Mouse (Mus musculus): ENCODE measurements around the gene Psmd5. TPM values are rescaled to one million over a fixed set of nuclear protein-coding genes. Genes with fewer than 3 reads are reported as not detected.

Gene Psmd5
- 138 and 147 TPM in 2 replicates for polyA plus RNA-seq (2014; fragmentation: Nextera tagmentation; extraction: Ambion mirVana)

DNA sequence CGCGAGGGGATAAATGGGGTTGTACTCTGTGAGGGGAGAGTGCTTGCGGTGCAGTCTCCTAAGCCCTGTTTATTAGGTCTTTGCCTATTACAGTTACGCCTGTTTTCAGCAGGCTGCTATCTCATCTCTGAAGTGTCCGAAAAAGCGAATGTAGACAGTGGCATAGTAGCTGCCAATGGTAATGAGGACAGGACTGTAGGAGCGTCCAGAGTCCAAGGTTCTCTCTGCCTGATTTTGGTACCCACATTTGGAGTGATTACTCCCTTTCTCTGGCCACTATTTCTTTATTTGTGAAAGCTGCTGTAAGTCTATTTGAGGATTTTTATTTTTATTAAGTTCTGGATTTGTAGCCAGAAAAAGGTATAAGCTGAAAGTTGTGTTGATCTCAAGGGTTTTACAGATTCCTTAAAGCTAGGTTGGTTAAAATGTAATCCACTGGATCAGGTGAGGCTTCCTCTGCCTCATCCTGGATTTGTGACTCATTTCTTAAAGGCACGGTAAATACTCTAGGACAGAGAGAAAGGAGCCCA lies at the start of gene Psmd5:
Psmd5 (minus strand) TSS at position 153 of the 530 bp plus-strand sequence.
- H3K9ac ChIP-seq (ENCODE audit: low read depth, low read length), result peak within 1 kb of the TSS; percentile 18; the same call in 1 of the 2 replicates
- H3K36me3 ChIP-seq (ENCODE audit: control insufficient read depth, insufficient read depth, low read length), result no peaks in the 10 kb centered on the region
- ATAC-seq (replicated peaks; ENCODE audit: low FRiP score) (no peak), DNase-seq (ENCODE audit: low spot score) (no peak)
- peaks cover 12% of the 10 kb centered on the region for H3K27me3 ChIP-seq (replicated peaks; ENCODE audit: control insufficient read depth, insufficient read depth, low read length)
- peak within 1 kb of the TSS; percentile 52 for H3K4me2 ChIP-seq
- H3K4me1 ChIP-seq (replicated peaks; ENCODE audit: control insufficient read depth, insufficient read depth, low read length), result peaks cover 5% of the 10 kb centered on the region
- H3K4me3 ChIP-seq (ENCODE audit: low read depth, low read length), result peak within 1 kb of the TSS; percentile 39
- no peaks in the 10 kb centered on the region for H3K9me3 ChIP-seq (ENCODE audit: control insufficient read depth, low read length)
- peak within 1 kb of the TSS; percentile 32; the same call in 1 of the 2 replicates for H3K27ac ChIP-seq (ENCODE audit: low read depth, low read length)
- WGBS, result 20% methylated on average over 8 of the region's 8 CpGs

GRCm38 (mm10) chr2:34922729-34923128 lies 48.0 kb upstream of the Psmd5 start:
- H3K4me1 ChIP-seq (replicated peaks; ENCODE audit: control insufficient read depth, insufficient read depth, low read length), result no peaks in the 10 kb centered on the region
- WGBS, result 10% methylated on average over 2 of the region's 2 CpGs
- no peaks in the 10 kb centered on the region for H3K36me3 ChIP-seq (ENCODE audit: control insufficient read depth, insufficient read depth, low read length)
- DNase-seq (ENCODE audit: low spot score) (no peak), ATAC-seq (replicated peaks; ENCODE audit: low FRiP score) (no peak)
- no peaks in the 10 kb centered on the region for H3K9me3 ChIP-seq (ENCODE audit: control insufficient read depth, low read length)
- H3K27ac ChIP-seq (ENCODE audit: low read depth, low read length), result no peak overlapping the region
- no peak overlapping the region for H3K4me2 ChIP-seq
- H3K9ac ChIP-seq (ENCODE audit: low read depth, low read length), result no peak overlapping the region
- no peaks in the 10 kb centered on the region for H3K27me3 ChIP-seq (replicated peaks; ENCODE audit: control insufficient read depth, insufficient read depth, low read length)
- no peak overlapping the region for H3K4me3 ChIP-seq (ENCODE audit: low read depth, low read length)

DNA sequence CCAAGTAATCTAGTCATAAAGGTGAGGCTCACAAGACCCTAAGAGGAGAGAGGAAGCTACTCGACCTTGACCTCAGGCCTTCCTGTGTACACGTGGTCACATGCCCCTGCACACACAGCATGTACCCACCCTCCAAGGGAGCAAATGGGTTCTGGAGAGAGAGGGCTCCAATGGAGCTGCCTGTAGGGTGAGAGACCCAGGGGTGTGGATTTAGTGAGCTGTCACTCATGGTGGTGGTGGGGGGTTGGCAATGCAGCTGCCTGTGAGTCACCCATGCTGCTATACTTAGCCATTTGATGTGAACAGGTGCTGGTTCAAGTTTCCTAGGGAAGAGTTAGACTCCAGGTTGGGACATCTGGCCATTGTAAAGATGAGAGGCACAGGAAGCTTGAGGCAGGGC lies 45.4 kb upstream of the Psmd5 start:
- Histone ChIP-seq H3K4me1 (replicated peaks; ENCODE audit: control insufficient read depth, insufficient read depth, low read length) (no peaks in the 10 kb centered on the region; the same call in 1 of the 2 replicates), H3K4me2 (no peak overlapping the region), H3K9me3 (ENCODE audit: control insufficient read depth, low read length) (no peaks in the 10 kb centered on the region), H3K27ac (ENCODE audit: low read depth, low read length) (no peak overlapping the region), H3K9ac (ENCODE audit: low read depth, low read length) (no peak overlapping the region), H3K27me3 (replicated peaks; ENCODE audit: control insufficient read depth, insufficient read depth, low read length) (peaks cover under 1% of the 10 kb centered on the region; the same call in 1 of the 2 replicates), H3K4me3 (ENCODE audit: low read depth, low read length) (no peak overlapping the region), H3K36me3 (ENCODE audit: control insufficient read depth, insufficient read depth, low read length) (no peaks in the 10 kb centered on the region)
- 36% methylated on average over 2 of the region's 2 CpGs for WGBS
- ATAC-seq (replicated peaks; ENCODE audit: low FRiP score) (no peak), DNase-seq (ENCODE audit: low spot score) (no peak)

DNA sequence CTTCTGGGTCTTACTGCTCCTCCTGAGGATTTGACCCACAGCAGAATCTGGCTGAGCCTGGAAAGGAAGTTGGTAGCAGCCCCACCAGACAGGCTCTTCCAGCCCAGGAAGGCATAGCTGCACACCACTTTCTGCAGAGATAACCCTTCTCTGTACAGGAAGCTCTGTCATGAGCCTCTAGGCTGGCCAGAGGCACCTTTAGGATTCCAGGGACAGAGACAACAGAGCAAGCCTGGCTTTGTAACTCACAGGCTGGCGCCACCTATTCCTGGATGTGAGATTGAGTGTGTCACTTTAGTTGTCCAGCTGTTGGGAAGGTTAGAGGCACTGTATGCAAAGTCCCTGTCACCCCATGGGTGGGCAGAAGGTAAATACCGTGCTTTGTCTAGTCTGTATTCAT lies 40.3 kb upstream of the Psmd5 start:
- Histone ChIP-seq H3K27ac (ENCODE audit: low read depth, low read length) (peak overlapping the region; percentile 28; the same call in 1 of the 2 replicates), H3K4me1 (replicated peaks; ENCODE audit: control insufficient read depth, insufficient read depth, low read length) (peaks cover 10% of the 10 kb centered on the region), H3K9me3 (ENCODE audit: control insufficient read depth, low read length) (no peaks in the 10 kb centered on the region), H3K4me3 (ENCODE audit: low read depth, low read length) (no peak overlapping the region), H3K9ac (ENCODE audit: low read depth, low read length) (no peak overlapping the region), H3K27me3 (replicated peaks; ENCODE audit: control insufficient read depth, insufficient read depth, low read length) (peaks cover 30% of the 10 kb centered on the region), H3K4me2 (no peak overlapping the region), H3K36me3 (ENCODE audit: control insufficient read depth, insufficient read depth, low read length) (no peaks in the 10 kb centered on the region)
- 60% methylated on average over 2 of the region's 2 CpGs for WGBS
- no peak for DNase-seq (ENCODE audit: low spot score)
- no peak for ATAC-seq (replicated peaks; ENCODE audit: low FRiP score)

GRCm38 (mm10) chr2:34914823-34915082 lies 40.0 kb upstream of the Psmd5 start:
- no peak for DNase-seq (ENCODE audit: low spot score)
- Histone ChIP-seq H3K36me3 (ENCODE audit: control insufficient read depth, insufficient read depth, low read length) (no peaks in the 10 kb centered on the region), H3K4me3 (ENCODE audit: low read depth, low read length) (no peak overlapping the region), H3K27ac (ENCODE audit: low read depth, low read length) (peak overlapping the region; percentile 28; the same call in 1 of the 2 replicates), H3K9ac (ENCODE audit: low read depth, low read length) (no peak overlapping the region), H3K4me2 (peak overlapping the region; percentile 85), H3K27me3 (replicated peaks; ENCODE audit: control insufficient read depth, insufficient read depth, low read length) (peaks cover 30% of the 10 kb centered on the region), H3K9me3 (ENCODE audit: control insufficient read depth, low read length) (no peaks in the 10 kb centered on the region), H3K4me1 (replicated peaks; ENCODE audit: control insufficient read depth, insufficient read depth, low read length) (peaks cover 10% of the 10 kb centered on the region)
- 24% methylated on average over 2 of the region's 2 CpGs for WGBS
- ATAC-seq (replicated peaks; ENCODE audit: low FRiP score), result 0 out of 2 replicates have a peak, but pooled peaks have one; percentile 2

GRCm38 (mm10) chr2:34914069-34914822 lies 39.5 kb upstream of the Psmd5 start:
- peak; percentile 64 for ATAC-seq (replicated peaks; ENCODE audit: low FRiP score)
- 3% methylated on average over 41 of the region's 50 CpGs for WGBS
- Histone ChIP-seq H3K9ac (ENCODE audit: low read depth, low read length) (peak overlapping the region; percentile 50), H3K27ac (ENCODE audit: low read depth, low read length) (no peak overlapping the region), H3K4me2 (peak overlapping the region; percentile 85), H3K4me3 (ENCODE audit: low read depth, low read length) (peak overlapping the region; percentile 76), H3K27me3 (replicated peaks; ENCODE audit: control insufficient read depth, insufficient read depth, low read length) (peaks cover 30% of the 10 kb centered on the region), H3K4me1 (replicated peaks; ENCODE audit: control insufficient read depth, insufficient read depth, low read length) (peaks cover 10% of the 10 kb centered on the region), H3K9me3 (ENCODE audit: control insufficient read depth, low read length) (no peaks in the 10 kb centered on the region), H3K36me3 (ENCODE audit: control insufficient read depth, insufficient read depth, low read length) (no peaks in the 10 kb centered on the region)
- peak; percentile 59 for DNase-seq (ENCODE audit: low spot score)

DNA sequence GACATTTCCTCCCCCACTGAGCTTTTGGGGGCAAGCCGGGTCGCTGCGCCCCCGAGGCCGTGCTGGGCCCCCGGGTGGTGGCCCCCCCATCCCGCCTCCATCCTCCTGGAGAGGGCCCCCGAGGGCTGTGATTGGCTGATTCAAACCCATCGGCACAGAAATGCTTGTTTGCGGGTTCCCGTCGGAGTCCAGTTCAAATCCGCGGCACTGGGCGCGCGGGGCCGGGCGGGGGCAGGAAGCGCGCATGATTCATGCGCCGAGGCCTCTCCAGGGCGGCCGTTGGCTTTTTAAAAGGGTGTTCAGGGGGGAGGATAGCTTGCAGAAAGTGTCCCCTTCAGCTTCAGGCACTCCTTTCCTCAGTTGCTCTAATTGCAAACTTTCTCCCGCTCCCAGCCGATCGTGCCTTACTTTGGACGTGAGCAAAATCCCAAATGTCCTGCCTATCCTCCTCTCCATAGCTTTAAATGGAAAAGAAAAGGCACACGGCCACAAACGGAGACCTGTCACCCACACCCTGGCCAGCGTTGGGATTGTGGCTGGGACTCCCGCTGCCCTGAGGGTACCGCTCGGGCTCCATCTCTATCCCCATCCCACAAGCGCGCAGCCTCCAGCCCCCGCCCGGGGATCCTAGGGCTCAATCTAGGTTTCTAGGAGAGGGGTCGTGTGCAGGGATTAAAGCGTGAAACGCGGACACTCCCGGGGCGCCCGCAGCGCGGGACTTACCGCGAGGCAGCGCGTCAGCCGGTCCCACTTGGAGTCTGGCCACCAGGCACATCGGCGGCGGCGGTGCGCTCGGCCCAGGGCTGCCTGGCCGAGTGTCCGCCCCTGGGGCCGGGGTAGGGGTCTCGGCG lies 38.7 kb upstream of the Psmd5 start, which contains the start of gene Phf19:
Phf19 (minus strand) TSS at position 809 of the 851 bp plus-strand sequence.
- ATAC-seq (replicated peaks; ENCODE audit: low FRiP score), result peak; percentile 44
- peak within 1 kb of the TSS; percentile 85 for H3K4me2 ChIP-seq
- peak within 1 kb of the TSS; percentile 32; the same call in 1 of the 2 replicates for H3K27ac ChIP-seq (ENCODE audit: low read depth, low read length)

GRCm38 (mm10) chr2:34912613-34913012 lies 37.8 kb upstream of the Psmd5 start:
- Histone ChIP-seq H3K27me3 (replicated peaks; ENCODE audit: control insufficient read depth, insufficient read depth, low read length) (peaks cover 30% of the 10 kb centered on the region), H3K4me3 (ENCODE audit: low read depth, low read length) (peak overlapping the region; percentile 76), H3K9ac (ENCODE audit: low read depth, low read length) (peak overlapping the region; percentile 50; the same call in 1 of the 2 replicates), H3K27ac (ENCODE audit: low read depth, low read length) (no peak overlapping the region), H3K36me3 (ENCODE audit: control insufficient read depth, insufficient read depth, low read length) (no peaks in the 10 kb centered on the region), H3K4me2 (peak overlapping the region; percentile 85), H3K4me1 (replicated peaks; ENCODE audit: control insufficient read depth, insufficient read depth, low read length) (peaks cover 10% of the 10 kb centered on the region), H3K9me3 (ENCODE audit: control insufficient read depth, low read length) (no peaks in the 10 kb centered on the region)
- DNase-seq (ENCODE audit: low spot score), result no peak
- no peak for ATAC-seq (replicated peaks; ENCODE audit: low FRiP score)
- 43% methylated on average over 7 of the region's 7 CpGs for WGBS

More for the DNA sequence above, 38.7 kb upstream of the Psmd5 start, which contains the start of gene Phf19:
- peaks cover 30% of the 10 kb centered on the region for H3K27me3 ChIP-seq (replicated peaks; ENCODE audit: control insufficient read depth, insufficient read depth, low read length)
- DNase-seq (ENCODE audit: low spot score), result peak; percentile 59
- peaks cover 10% of the 10 kb centered on the region for H3K4me1 ChIP-seq (replicated peaks; ENCODE audit: control insufficient read depth, insufficient read depth, low read length)
- peak within 1 kb of the TSS; percentile 50 for H3K9ac ChIP-seq (ENCODE audit: low read depth, low read length)
- WGBS, result under 1% methylated on average over 64 of the region's 64 CpGs
- peak within 1 kb of the TSS; percentile 76 for H3K4me3 ChIP-seq (ENCODE audit: low read depth, low read length)
- no peaks in the 10 kb centered on the region for H3K36me3 ChIP-seq (ENCODE audit: control insufficient read depth, insufficient read depth, low read length)
- no peaks in the 10 kb centered on the region for H3K9me3 ChIP-seq (ENCODE audit: control insufficient read depth, low read length)

Measured in liver, embryonic 11.5 days (tissue).